Mouse (Mus musculus) kidney, adult 11 months (tissue): Measurements from ENCODE around the gene H1fx.
"Not testable (repeated sequence)": the region's sequence is repeated elsewhere in the genome, so short reads cannot be mapped to it uniquely, and the experiment has no call there.

ENCODE experiments used
- DNase-seq: peaks from one replicate; pipeline ENCODE4 v3.0.0; 2022

The H1fx gene

GRCm38 (mm10) chr6:87981547-87982256, at the start of gene H1fx:
Gene H1fx, minus strand, starts transcription at chr6:87981637.
- DNase-seq, result no peak

- no peak for DNase-seq
Observed at GRCm38 (mm10) chr6:88030432-88030831, 49.0 kb upstream of the H1fx start.

- no peak for DNase-seq
Observed at GRCm38 (mm10) chr6:88027390-88027789, 46.0 kb upstream of the H1fx start.

GRCm38 (mm10) chr6:88023316-88023890, 42.0 kb upstream of the H1fx start:
- DNase-seq, result no peak

GRCm38 (mm10) chr6:88019154-88019553, 37.7 kb upstream of the H1fx start:
- no peak for DNase-seq

GRCm38 (mm10) chr6:88017821-88018220, 36.4 kb upstream of the H1fx start:
- DNase-seq, result no peak

- DNase-seq, result no peak
Observed at GRCm38 (mm10) chr6:88015797-88016196, 34.4 kb upstream of the H1fx start.

- DNase-seq, result no peak
Observed at GRCm38 (mm10) chr6:88013456-88013855, 32.0 kb upstream of the H1fx start.

- peak; percentile 47 for DNase-seq
Observed at GRCm38 (mm10) chr6:88012601-88013000, 31.2 kb upstream of the H1fx start.

- DNase-seq, result not testable (repeated sequence)
Observed at GRCm38 (mm10) chr6:88011106-88011505, 29.7 kb upstream of the H1fx start.

- no peak for DNase-seq
Observed at GRCm38 (mm10) chr6:88009209-88009608, 27.8 kb upstream of the H1fx start.

- not testable (repeated sequence) for DNase-seq
Observed at GRCm38 (mm10) chr6:88004773-88005172, 23.3 kb upstream of the H1fx start.

- DNase-seq, result no peak
Observed at GRCm38 (mm10) chr6:88003439-88003838, 22.0 kb upstream of the H1fx start.

GRCm38 (mm10) chr6:87998358-87998757, 16.9 kb upstream of the H1fx start:
- no peak for DNase-seq

- DNase-seq, result peak; percentile 71
Observed at GRCm38 (mm10) chr6:87997706-87998265, 16.3 kb upstream of the H1fx start.

GRCm38 (mm10) chr6:87996606-87997005, 15.2 kb upstream of the H1fx start:
- DNase-seq, result no peak

- peak; percentile 25 for DNase-seq
Observed at GRCm38 (mm10) chr6:87995519-87995918, 14.1 kb upstream of the H1fx start.

GRCm38 (mm10) chr6:87993790-87994571, 12.5 kb upstream of the H1fx start:
- no peak for DNase-seq

- DNase-seq, result peak; percentile 76
Observed at GRCm38 (mm10) chr6:87992733-87993132, 11.3 kb upstream of the H1fx start.

- no peak for DNase-seq
Observed at GRCm38 (mm10) chr6:87991886-87992285, 10.4 kb upstream of the H1fx start.

GRCm38 (mm10) chr6:87991216-87991615, 9.8 kb upstream of the H1fx start:
- DNase-seq, result no peak

- DNase-seq, result no peak
Observed at GRCm38 (mm10) chr6:87982506-87982905, 1.1 kb upstream of the H1fx start.

- DNase-seq, result no peak
Observed at GRCm38 (mm10) chr6:87981030-87981485, 379 bp downstream of the H1fx start.
